Mouse (Mus musculus): ENCODE data around the gene Dnaja3.

GRCm38 (mm10) chr16:4727526-4727925, 87.7 kb downstream of the Dnaja3 start:
- TF ChIP-seq CTCF (IDR thresholded peaks at IDR 0.05; ENCODE audit: low read depth, low read length) (no peak), POLR2A (IDR thresholded peaks at IDR 0.05; ENCODE audit: borderline replicate concordance, low read depth, low read length) (no peak)
